In genomic region chr19:8747368-8747767, GRCm38 (mm10) we compare ENCODE assay signal across 1 mouse cellular context.
TF ChIP-seq lines count a peak whose summit lies in the region.

No protein-coding gene starts in this region.

TF ChIP-seq in CH12.LX, 34 proteins besides CTCF, POLR2A, EP300 and RAD21:
- TF ChIP-seq SIN3A (IDR thresholded peaks at IDR 0.05; ENCODE audit: low read length) (no peak), ZNF384 (IDR thresholded peaks at IDR 0.05; ENCODE audit: low read depth, low read length) (peak; percentile 90), MAZ (IDR thresholded peaks at IDR 0.05; ENCODE audit: low read depth, low read length) (0 out of 2 replicates have a peak, but pooled peaks have one; percentile 45), BHLHE40 (IDR thresholded peaks at IDR 0.05; ENCODE audit: low read depth, low read length) (no peak), UBTF (IDR thresholded peaks at IDR 0.05; ENCODE audit: low read depth, low read length) (no peak), MYC (IDR thresholded peaks at IDR 0.05; ENCODE audit: low read depth, low read length) (0 out of 2 replicates have a peak, but pooled peaks have one; percentile 17), JUND (conservative IDR thresholded peaks at IDR 0.05; ENCODE audit: low read depth, low read length) (no peak), SMC3 (IDR thresholded peaks at IDR 0.05; ENCODE audit: low read depth, low read length) (peak; percentile 28)
TF ChIP-seq in CH12.LX: peak in this region for 4.
